Mouse (Mus musculus) Muller cell, postnatal 12 days (primary cell): ENCODE measurements around the gene Rpa2.
A peak's percentile ranks its signal among the peaks of the same experiment; 100 is the strongest.
"Not testable (repeated sequence)": the region's sequence is repeated elsewhere in the genome, so short reads cannot be mapped to it uniquely, and the experiment has no call there.

Source experiments
- DNase-seq: peaks from one replicate; pipeline ENCODE4 v3.0.0-alpha.2; 2015; ENCODE audit errors: inconsistent ontology term

Gene Rpa2

DNA sequence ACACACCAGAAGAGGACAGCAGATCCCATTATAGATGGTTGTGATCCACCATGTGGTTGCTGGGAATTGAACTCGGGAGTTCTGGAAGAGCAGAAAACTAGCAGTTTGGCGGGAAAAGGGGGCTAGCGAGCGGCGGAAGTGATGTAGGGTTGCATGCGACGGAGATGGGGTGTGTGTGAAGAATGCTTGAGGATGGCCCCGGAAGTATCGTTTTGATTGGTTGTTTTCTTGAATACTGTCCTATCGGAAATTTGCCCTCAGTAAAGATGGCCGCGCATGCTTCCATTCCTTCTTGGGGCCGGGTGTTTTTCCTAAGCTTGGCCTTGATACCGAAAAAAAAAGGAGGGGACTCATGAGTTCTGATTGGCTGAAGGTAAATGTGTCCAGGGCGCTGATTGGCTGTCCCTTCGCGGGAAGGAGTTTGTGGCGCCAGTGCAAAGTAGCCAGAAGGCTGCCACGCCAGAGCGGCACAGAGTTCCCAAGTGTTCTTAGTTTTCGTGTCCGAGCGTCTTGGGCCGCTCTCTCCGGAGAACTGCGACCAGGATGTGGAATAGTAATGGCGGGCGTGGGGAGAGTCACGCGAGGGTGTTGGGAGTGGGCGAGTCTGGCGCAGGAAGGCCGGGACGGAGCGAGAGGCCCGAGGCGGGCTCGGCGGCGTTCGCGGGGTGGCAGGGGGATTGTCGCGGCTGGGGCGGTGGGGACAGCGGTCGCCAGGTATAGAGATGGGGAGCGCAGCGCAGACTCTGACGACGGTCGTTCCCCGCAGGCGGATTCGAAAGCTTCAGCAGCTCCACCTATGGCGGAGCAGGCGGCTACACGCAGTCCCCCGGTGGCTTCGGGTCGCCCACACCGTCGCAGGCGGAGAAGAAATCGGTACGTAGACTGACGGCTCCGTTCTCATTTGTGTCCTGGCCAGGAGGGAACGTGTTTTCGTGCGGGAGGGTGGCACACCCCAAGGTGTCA is at the start of gene Rpa2:
Gene Rpa2, plus strand, starts transcription at position 419 of the 963 bp plus-strand sequence.
- DNase-seq: peak; percentile 99

- DNase-seq: no peak
Measured at GRCm38 (mm10) chr4:132728233-132728632, 39.9 kb upstream of the Rpa2 start.

DNA sequence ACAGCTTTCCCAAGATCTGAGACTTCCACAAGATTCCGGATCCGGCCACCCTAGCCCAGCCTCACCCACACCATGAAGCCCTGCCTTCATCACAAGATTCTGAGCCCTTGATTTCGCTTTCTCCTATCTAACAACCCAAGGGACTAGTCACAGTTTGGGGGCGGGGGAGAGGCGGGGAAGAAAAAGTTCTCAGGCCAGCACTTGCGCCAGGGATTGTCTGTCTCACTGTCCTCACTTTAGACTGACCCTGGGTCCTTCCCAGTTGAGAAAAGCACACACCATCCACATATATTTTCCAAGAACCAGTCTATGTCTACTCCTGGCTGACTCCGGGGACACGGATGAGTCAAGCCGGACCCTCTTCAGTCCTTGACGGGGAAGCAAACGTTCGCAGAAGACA is 36.5 kb upstream of the Rpa2 start:
- DNase-seq: peak; percentile 38

DNA sequence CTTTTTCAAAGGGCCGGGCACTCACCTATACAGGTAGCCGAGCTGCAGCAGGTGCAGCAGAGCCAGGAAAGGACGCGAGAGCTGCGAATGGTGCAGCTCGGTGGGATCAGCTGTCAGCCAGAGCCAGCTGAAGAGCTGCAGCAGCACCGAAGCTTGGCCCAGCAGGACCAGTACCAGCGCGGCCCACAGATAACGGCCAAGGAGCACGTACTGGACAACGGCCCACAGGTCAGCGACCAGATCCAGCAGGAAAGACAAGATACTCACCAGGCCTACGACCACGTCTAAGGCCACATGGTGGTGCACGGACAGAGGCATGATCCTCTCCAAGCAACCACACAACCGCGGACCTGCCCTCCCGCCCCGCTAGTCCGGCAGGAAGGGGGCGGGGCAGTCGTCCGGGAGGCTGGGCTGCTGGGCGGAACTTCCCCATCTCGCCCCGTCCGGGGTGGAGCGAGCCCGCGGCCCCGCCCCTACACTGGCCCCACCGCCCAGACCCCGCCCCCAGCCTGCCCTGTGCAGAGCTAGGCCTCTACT is 35.9 kb upstream of the Rpa2 start, which contains the start of gene Xkr8:
Gene Xkr8, minus strand, starts transcription at position 399 of the 537 bp plus-strand sequence.
- peak; percentile 95 for DNase-seq

- DNase-seq: no peak
Measured at GRCm38 (mm10) chr4:132733071-132733770, 34.9 kb upstream of the Rpa2 start.

DNA sequence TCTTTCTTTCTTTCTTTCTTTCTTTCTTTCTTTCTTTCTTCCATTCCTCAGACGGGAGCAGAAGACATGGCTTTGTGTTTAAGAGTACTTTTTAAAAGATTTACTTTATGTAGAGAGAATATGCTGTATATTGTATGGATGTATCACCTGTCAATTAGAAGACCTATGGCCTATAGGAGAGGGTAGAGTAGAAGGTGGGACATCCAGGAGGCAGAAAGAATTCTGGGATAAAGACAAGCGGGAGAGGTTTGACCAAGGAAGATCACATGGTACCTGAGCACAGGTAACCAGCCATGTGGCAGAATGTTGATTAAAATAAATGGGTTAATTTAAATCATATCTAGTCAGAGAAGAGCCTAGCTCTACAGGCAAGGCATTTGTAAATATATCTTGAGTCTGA is 33.4 kb upstream of the Rpa2 start:
- DNase-seq: no peak

GRCm38 (mm10) chr4:132735389-132735788 is 32.7 kb upstream of the Rpa2 start:
- no peak for DNase-seq

DNA sequence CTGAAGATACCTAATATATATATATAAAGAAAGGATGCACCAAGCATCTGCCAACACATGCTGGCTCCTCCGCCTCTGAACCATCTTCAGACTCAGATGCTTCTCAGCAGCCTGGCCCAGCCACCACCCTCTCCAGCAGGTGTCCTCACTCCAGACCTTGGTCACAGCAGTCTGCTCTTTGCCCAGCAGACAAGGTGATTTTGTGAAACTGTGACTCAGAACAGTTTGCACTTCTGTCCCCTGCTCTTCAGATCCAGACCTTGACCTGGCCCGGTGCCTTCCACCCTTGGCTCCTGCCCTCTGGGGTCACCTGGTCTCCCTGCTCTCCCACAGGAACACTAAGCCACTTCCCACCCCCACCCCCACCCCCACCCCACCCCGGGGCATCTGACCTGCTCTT is 32.2 kb upstream of the Rpa2 start:
- no peak for DNase-seq

- not testable (repeated sequence) for DNase-seq
Measured at GRCm38 (mm10) chr4:132737154-132737553, 31.0 kb upstream of the Rpa2 start.

GRCm38 (mm10) chr4:132741491-132741890 is 26.6 kb upstream of the Rpa2 start:
- no peak for DNase-seq

GRCm38 (mm10) chr4:132743992-132744911 is 23.9 kb upstream of the Rpa2 start:
- peak; percentile 84 for DNase-seq

DNA sequence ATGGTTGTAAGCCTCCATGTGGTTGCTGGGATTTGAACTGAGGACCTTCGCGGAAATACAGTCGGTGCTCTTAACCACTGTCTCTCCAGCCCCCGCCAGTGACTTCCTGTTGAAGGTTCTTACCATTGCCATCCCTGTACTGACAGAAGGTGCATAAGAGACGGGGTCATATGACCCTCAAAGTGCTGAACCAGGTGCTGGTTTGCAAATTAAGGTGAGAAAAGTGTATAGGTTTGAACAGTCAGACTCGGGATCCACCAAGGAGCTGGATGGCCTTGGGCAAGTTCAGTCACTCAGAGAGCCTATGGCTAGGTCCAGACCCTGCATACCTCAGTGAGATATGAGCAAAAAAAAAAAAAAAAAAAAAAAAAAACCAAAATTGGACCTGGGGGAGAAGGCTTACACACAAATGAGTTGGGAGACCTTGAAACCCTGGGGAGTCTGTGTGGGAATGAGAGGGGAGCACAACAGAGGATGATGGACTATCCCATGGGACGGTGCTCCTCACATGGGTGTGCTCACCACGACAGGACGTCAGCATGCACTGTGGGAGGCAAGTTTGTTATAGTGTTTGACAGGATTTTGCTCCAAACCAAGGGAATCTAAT is 21.1 kb upstream of the Rpa2 start:
- no peak for DNase-seq

DNA sequence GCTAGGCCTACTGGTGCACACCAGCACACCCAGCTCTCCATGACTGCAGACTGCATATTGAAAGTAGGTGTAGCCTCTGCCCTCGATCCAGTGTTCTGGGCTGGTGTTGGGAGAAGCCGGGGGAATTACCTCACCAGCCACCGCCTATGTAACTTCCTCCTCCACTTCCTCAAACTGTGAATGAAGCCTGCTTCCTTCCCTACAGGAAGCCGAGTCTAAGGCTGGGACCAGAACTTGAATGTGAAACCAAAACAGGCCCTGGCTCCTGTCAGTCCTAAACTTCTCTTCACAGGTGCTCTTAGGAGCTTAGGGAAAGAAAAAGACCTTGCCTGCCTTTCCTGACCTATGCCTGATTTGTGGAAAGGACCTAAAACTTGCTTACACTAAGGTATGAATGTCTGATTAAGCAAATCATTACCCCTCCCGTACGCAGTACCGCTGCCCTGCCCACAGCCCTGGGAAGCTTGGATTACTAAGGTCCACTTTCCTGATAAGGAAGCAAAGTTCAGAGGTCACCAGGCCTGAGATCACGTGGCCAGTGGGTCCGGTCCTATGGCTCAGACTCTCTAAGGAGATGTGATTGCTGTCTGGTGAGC is 20.4 kb upstream of the Rpa2 start:
- DNase-seq: no peak

GRCm38 (mm10) chr4:132748778-132749177 is 19.4 kb upstream of the Rpa2 start:
- DNase-seq: peak; percentile 12

DNA sequence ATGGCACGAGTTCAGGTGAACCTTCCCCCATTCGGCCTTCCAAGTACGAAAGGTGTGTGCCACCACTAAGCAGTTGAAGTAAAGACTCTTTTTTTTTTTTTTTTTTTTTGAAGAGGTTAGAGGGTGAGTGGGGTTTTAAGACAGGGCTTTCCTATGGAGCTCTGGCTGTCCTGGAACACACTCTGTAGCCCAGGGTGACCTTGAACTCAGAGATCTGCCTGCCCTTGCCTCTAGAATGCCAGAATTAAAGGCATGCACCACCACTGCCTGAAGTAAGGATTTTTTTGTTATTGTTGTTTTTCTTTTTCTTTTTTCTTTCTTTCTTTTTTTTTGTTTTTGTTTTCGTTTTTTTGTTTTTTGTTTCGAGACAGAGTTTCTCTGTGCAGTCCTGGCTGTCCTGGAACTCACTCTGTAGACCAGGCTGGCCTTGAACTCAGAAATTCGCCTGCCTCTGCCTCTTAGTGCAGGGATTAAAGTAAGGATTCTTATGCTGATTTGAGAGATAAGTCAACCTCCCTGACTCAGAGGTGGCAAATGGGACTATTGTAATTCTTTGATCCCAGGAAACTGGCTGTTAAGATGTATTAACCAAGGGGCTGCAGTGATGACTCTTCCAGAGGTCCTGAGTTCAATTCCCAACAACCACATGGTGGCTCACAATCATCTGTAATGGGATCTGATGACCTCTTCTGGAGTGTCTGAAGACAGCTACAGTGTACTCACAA is 18.7 kb upstream of the Rpa2 start:
- no peak for DNase-seq

GRCm38 (mm10) chr4:132752992-132753391 is 15.1 kb upstream of the Rpa2 start:
- DNase-seq: no peak

DNA sequence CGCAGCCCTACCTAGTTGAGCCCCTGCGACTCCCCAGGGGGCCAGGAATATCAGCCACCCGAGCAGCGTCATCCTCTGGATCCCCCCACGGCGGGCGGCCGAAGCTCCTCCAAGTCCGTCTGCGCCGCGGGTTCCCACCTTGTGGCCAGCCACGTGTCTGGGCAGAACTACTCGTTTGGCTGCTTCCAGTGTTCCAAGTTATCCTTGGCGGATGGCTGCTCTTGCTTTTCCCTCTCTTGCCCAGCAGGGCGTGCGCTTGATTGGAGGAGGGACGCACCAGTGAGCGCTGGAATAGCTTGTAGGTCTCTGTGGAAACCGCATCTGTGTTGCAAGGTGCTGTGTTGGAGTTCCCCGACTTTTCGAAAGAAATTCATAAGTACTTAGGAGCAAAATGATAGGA is 11.2 kb upstream of the Rpa2 start, which contains the start of gene Smpdl3b:
Gene Smpdl3b, minus strand, starts transcription at position 279 of the 400 bp plus-strand sequence.
- DNase-seq: peak; percentile 79

DNA sequence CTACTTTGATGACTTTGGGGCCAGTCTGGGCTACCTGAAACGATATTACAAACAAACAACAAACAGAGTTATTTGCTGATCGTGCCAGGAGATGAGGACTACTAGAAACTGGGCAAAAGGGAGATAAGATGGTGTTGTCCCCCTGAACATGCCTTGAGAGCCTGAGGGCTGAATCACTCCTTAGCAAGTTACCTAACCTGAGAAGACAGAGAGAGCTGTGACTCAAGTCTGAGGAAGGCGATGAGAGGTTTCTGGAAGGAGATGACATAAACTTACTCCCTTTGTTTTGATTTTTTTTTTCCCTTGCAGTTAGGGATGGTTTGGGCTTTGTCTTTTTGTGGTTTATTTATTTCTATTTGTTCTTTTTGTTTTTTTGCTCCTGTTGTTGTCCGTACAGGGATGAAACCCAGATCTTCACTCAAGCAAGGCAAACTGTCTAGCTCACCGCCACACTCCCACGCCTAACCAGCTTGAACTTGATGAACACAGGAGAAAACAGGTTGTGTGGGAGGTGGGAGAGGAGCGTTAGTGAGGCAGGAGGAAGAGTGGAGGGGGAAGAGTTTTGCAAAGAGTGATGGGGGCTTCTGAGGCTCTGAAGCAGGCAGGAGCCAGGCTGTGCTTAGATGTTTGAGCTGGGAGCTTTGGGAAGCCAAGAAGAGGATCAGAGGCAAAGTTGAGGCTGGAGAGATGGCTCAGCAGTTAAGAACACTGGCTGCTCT is 10.3 kb upstream of the Rpa2 start:
- DNase-seq: peak; percentile 21

GRCm38 (mm10) chr4:132760296-132760695 is 7.8 kb upstream of the Rpa2 start:
- DNase-seq: no peak
